Mouse (Mus musculus) bone marrow, adult 2 months (tissue): ENCODE measurements around the gene Ttpal.
"Not testable (repeated sequence)": the region's sequence is repeated elsewhere in the genome, so short reads cannot be mapped to it uniquely, and the experiment has no call there.

Experiments
- CTCF ChIP-seq: fragments of 200-500 bp; IDR thresholded peaks from 2 replicates; pipeline ENCODE4 v1.5.1; 2011; ENCODE audit warnings: low read length, control low read depth; ENCODE audit not compliant: control insufficient read depth, insufficient read depth
- POLR2A ChIP-seq: fragments of 200-500 bp; IDR thresholded peaks from 2 replicates; pipeline ENCODE4 v1.6.1; 2011; ENCODE audit warnings: low read depth, mild to moderate bottlenecking, control low read depth, low read length, borderline replicate concordance; ENCODE audit not compliant: control insufficient read depth

GRCm38 (mm10) chr2:163655699-163656098 is 53.6 kb downstream of the Ttpal start:
- TF ChIP-seq CTCF, POLR2A: not testable (repeated sequence)
